Comparison of ENCODE assay signal across 8 mouse cellular contexts in genomic region chr12:4917805-4918591, GRCm38 (mm10). TPM values are rescaled to one million over a fixed set of nuclear protein-coding genes. Genes with fewer than 3 reads are reported as not detected.
DNase-seq lines count a peak whose midpoint lies in the region; ATAC-seq and TF ChIP-seq lines count a peak whose summit lies in the region.

No protein-coding gene starts in this region.

- ATAC-seq in forebrain, embryonic 15.5 days (replicated peaks): peak; percentile 59
- ATAC-seq in lung, embryonic 14.5 days (ENCODE audit: insufficient read depth): peak; percentile 49
- ATAC-seq in neutrophil, adult 5-6 weeks (ENCODE audit: extremely low read depth, insufficient number of reproducible peaks, low FRiP score, poor library complexity, severe bottlenecking): peak; percentile 60

- no peaks in the 10 kb centered on the region for H3K9me3 ChIP-seq in E14TG2a.4 (ENCODE audit: low read length)
- no peaks in the 10 kb centered on the region for H3K9me3 ChIP-seq in forebrain, embryonic 15.5 days
- no peaks in the 10 kb centered on the region for H3K9me3 ChIP-seq in lung, embryonic 14.5 days (ENCODE audit: low read depth, low read length)

- peak overlapping the region; percentile 87 for H3K27ac ChIP-seq in brown adipose tissue, adult 24 weeks (replicated peaks; ENCODE audit: low read depth, low read length)
- H3K27ac ChIP-seq in forebrain, embryonic 15.5 days (replicated peaks): peak overlapping the region; percentile 96
- H3K27ac ChIP-seq in lung, embryonic 14.5 days (ENCODE audit: low read depth): peak overlapping the region; percentile 97
- H3K27ac ChIP-seq in thymus, adult 2 months (ENCODE audit: control insufficient read depth, insufficient read depth, low read length): peak overlapping the region; percentile 97

- H3K4me1 ChIP-seq in E14TG2a.4 (replicated peaks; ENCODE audit: low read depth, low read length): peaks cover 66% of the 10 kb centered on the region
- H3K4me1 ChIP-seq in brown adipose tissue, adult 24 weeks (ENCODE audit: control insufficient read depth, insufficient read depth, insufficient read length, low read length): peaks cover 2% of the 10 kb centered on the region
- peaks cover 39% of the 10 kb centered on the region for H3K4me1 ChIP-seq in forebrain, embryonic 15.5 days
- no peaks in the 10 kb centered on the region for H3K4me1 ChIP-seq in lung, embryonic 14.5 days (ENCODE audit: insufficient read depth)
- peaks cover 5% of the 10 kb centered on the region; the same call in 1 of the 2 replicates for H3K4me1 ChIP-seq in thymus, adult 2 months (replicated peaks; ENCODE audit: control insufficient read depth, insufficient read depth, low read length)

- peak overlapping the region; percentile 76 for H3K4me2 ChIP-seq in forebrain, embryonic 15.5 days (replicated peaks)
- peak overlapping the region; percentile 74 for H3K4me2 ChIP-seq in lung, embryonic 14.5 days

- no peak for TF ChIP-seq CTCF in E14TG2a.4 (conservative IDR thresholded peaks at IDR 0.05; ENCODE audit: low read length)
- TF ChIP-seq CTCF in lung, embryonic 14.5 days (IDR thresholded peaks at IDR 0.05; ENCODE audit: low read depth): no peak
- TF ChIP-seq CTCF in thymus, adult 2 months (IDR thresholded peaks at IDR 0.05; ENCODE audit: borderline replicate concordance, control insufficient read depth, extremely low read depth, insufficient read depth, low read length, poor library complexity): no peak

- H3K27me3 ChIP-seq in E14TG2a.4 (ENCODE audit: insufficient read depth, low read length): no peaks in the 10 kb centered on the region
- no peaks in the 10 kb centered on the region for H3K27me3 ChIP-seq in forebrain, embryonic 15.5 days
- no peaks in the 10 kb centered on the region for H3K27me3 ChIP-seq in lung, embryonic 14.5 days (ENCODE audit: insufficient read depth, low read length)
- H3K27me3 ChIP-seq in thymus, adult 2 months (ENCODE audit: control insufficient read depth, insufficient read depth, low read length): no peaks in the 10 kb centered on the region

- peak; percentile 55; the same call in 1 of the 2 replicates for TF ChIP-seq POLR2A in thymus, adult 2 months (IDR thresholded peaks at IDR 0.05; ENCODE audit: control insufficient read depth, extremely low read depth, insufficient read depth, low read length, poor library complexity)

- DNase-seq in heart, postnatal 25 days (ENCODE audit: low spot score): peak; percentile 29
- peak; percentile 39 to 59 for DNase-seq in layer of hippocampus, adult 18-20 months (ENCODE audit: low spot score in 2 of 2)
- peak; percentile 74 for DNase-seq in lung, embryonic 14.5 days
- DNase-seq in thymus, adult 2 months: peak; percentile 67

- under 1% methylated on average over 48 of the region's 48 CpGs for WGBS in forebrain, embryonic 15.5 days
- under 1% methylated on average over 48 of the region's 48 CpGs for WGBS in lung, embryonic 14.5 days
- WGBS in thymus, adult 2 months: under 1% methylated on average over 48 of the region's 48 CpGs

- intact Hi-C loops in heart, postnatal 25 days (cut with DNase I): loop anchor here (5.0 to 10.0 kb wide), 7 partner anchors 41 to 1611 kb away; partner anchors contain the start of genes Fam228b, Fkbp1b, Gm3625 and Itsn2

- no peaks in the 10 kb centered on the region for H3K36me3 ChIP-seq in E14TG2a.4 (ENCODE audit: insufficient read depth, low read length)
- H3K36me3 ChIP-seq in forebrain, embryonic 15.5 days: no peaks in the 10 kb centered on the region
- no peaks in the 10 kb centered on the region for H3K36me3 ChIP-seq in lung, embryonic 14.5 days (ENCODE audit: insufficient read depth)
- H3K36me3 ChIP-seq in thymus, adult 2 months (ENCODE audit: control insufficient read depth, insufficient read depth, low read length): no peaks in the 10 kb centered on the region

- peak overlapping the region; percentile 85 for H3K9ac ChIP-seq in forebrain, embryonic 15.5 days (replicated peaks)
- peak overlapping the region; percentile 99 for H3K9ac ChIP-seq in lung, embryonic 14.5 days

- peak overlapping the region; percentile 96 for H3K4me3 ChIP-seq in E14TG2a.4 (replicated peaks; ENCODE audit: low read length)
- H3K4me3 ChIP-seq in brown adipose tissue, adult 24 weeks (ENCODE audit: insufficient read depth, low read depth, low read length): peak overlapping the region; percentile 85
- peak overlapping the region; percentile 92 for H3K4me3 ChIP-seq in forebrain, embryonic 15.5 days
- H3K4me3 ChIP-seq in lung, embryonic 14.5 days (ENCODE audit: low read depth, low read length): peak overlapping the region; percentile 91
- peak overlapping the region; percentile 99 for H3K4me3 ChIP-seq in thymus, adult 2 months (ENCODE audit: control insufficient read depth, insufficient read depth, low read length)

RNA-seq across cellular contexts. Expression of gene Atad2b, which starts 0.8 kb away (rescaled TPM):
- 5.7 and 6.1 TPM in 2 replicates for polyA plus RNA-seq in brown adipose tissue, adult 24 weeks (2012; ENCODE audit: insufficient read depth, insufficient read length, missing spikeins)
- polyA plus RNA-seq in forebrain, embryonic 15.5 days (2015; fragmentation: Nextera tagmentation; extraction: Ambion mirVana): 11.3 and 12.4 TPM in 2 replicates
- 10 to 100 TPM; 16.4 TPM for total RNA-seq in heart, postnatal 25 days (2021)
- 10 to 100 TPM; 32.8 to 33.2 TPM for total RNA-seq in layer of hippocampus, adult 18-20 months (2021)
- polyA plus RNA-seq in lung, embryonic 14.5 days (2014; fragmentation: Nextera tagmentation; extraction: Ambion mirVana): 19.0 and 20.4 TPM in 2 replicates
- total RNA-seq in neutrophil, adult 5-6 weeks (2017): 67.3 and 80.7 TPM in 2 replicates
- 25.5 and 50.2 TPM in 2 replicates for polyA plus RNA-seq in thymus, adult 2 months (2012; rRNA removed)

RNA-seq across cellular contexts. Expression of gene Ubxn2a, which starts 10.5 kb away (rescaled TPM):
- polyA plus RNA-seq in brown adipose tissue, adult 24 weeks (2012; ENCODE audit: insufficient read depth, insufficient read length, missing spikeins): 63.9 and 116 TPM in 2 replicates
- polyA plus RNA-seq in forebrain, embryonic 15.5 days (2015; fragmentation: Nextera tagmentation; extraction: Ambion mirVana): 50.7 and 53.2 TPM in 2 replicates
- 10 to 100 TPM; 66.1 to 71.8 TPM for total RNA-seq in heart, postnatal 25 days (2021)
- 10 to 100 TPM; 51.1 to 52.9 TPM for total RNA-seq in layer of hippocampus, adult 18-20 months (2021)
- polyA plus RNA-seq in lung, embryonic 14.5 days (2014; fragmentation: Nextera tagmentation; extraction: Ambion mirVana): 21.2 and 27.0 TPM in 2 replicates
- 32.9 and 47.3 TPM in 2 replicates for total RNA-seq in neutrophil, adult 5-6 weeks (2017)
- 3.3 and 5.9 TPM in 2 replicates for polyA plus RNA-seq in thymus, adult 2 months (2012; rRNA removed)

RNA-seq across cellular contexts. Expression of gene Mfsd2b, which starts 43.8 kb away (rescaled TPM):
- not detected in 2 replicates for polyA plus RNA-seq in brown adipose tissue, adult 24 weeks (2012; ENCODE audit: insufficient read depth, insufficient read length, missing spikeins)
- polyA plus RNA-seq in forebrain, embryonic 15.5 days (2015; fragmentation: Nextera tagmentation; extraction: Ambion mirVana): 0.81 and 1.1 TPM in 2 replicates
- under 1 TPM; 0.64 to 0.73 TPM for total RNA-seq in heart, postnatal 25 days (2021)
- total RNA-seq in layer of hippocampus, adult 18-20 months (2021): under 1 TPM; 0.36 to 0.59 TPM
- polyA plus RNA-seq in lung, embryonic 14.5 days (2014; fragmentation: Nextera tagmentation; extraction: Ambion mirVana): 2.6 and 2.9 TPM in 2 replicates
- 4.9 and 5.0 TPM in 2 replicates for total RNA-seq in neutrophil, adult 5-6 weeks (2017)
- 2.3 and 2.7 TPM in 2 replicates for polyA plus RNA-seq in thymus, adult 2 months (2012; rRNA removed)

Comparison
In these comparisons a context has a peak if more than half of its experiments do, and no peak if none do; other contexts are left out.
1. Peak in every context shown above with its lines: DNase-seq, ATAC-seq, H3K4me3 ChIP-seq and H3K27ac ChIP-seq.